Mouse (Mus musculus) B cell, adult 2 months (primary cell): ENCODE data around the gene Gm21870.
"Not testable (repeated sequence)": the region's sequence is repeated elsewhere in the genome, so short reads cannot be mapped to it uniquely, and the experiment has no call there.

Source experiments
- DNase-seq, 2 experiments: peaks; one replicate each; pipeline ENCODE4 v3.0.0; 2022

The Gm21870 gene

GRCm38 (mm10) chrX:33986716-33987115 is at the start of gene Gm21870:
Gene Gm21870 (minus strand): TSS chrX:33986816.
- not testable (repeated sequence) for DNase-seq

- not testable (repeated sequence) for DNase-seq
Measured at GRCm38 (mm10) chrX:33956440-33956839, 30.2 kb downstream of the Gm21870 start, which contains the start of gene Btbd35f6. Gene Btbd35f6 (minus strand): TSS chrX:33956540.
